Comparison of ENCODE assay signal across 16 mouse cellular contexts in the genomic region with DNA sequence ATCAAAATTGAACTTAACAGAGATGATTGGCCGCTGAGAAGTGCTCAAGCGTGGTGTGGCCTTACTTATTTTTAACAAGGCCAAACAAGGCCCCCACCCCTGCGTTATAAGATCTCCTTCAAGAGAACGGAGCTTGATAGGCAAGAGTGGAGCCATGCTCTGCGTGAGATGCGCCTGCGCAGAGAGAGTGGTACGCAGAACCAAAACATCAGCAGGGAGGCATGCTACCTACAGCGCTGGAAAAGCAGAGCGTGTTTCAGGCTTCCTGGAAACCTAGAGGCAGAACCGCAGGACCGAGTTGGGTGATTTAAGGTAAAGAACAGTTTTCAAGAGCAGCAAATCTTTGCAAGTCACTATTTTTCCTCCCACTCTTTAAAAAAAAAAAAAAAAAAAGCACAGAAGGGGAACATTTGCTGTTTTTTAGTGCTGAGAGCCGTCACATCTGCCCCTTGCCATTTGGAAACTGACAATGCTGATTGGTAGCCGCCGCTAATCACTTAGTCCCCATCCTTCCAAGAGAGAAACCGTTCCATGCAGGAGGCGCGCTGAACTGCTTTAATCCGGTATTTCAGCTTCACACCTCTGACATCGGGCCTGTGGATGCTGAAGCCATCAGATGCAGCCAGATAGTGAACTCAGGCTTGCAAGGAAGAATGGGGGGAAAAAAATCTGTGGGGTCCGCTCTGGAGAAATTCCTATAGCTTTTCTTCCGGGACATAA. TPM values are rescaled to one million over a fixed set of nuclear protein-coding genes. Genes with fewer than 3 reads are reported as not detected.
DNase-seq lines count a peak whose midpoint lies in the region; ATAC-seq lines count a peak whose summit lies in the region.
"Had no signal": no experiment of that assay in that cellular context is flagged by ENCODE, and none has a peak within 500 bp of the region (broad histone marks: within the 10 kb centered on the region; RNA-seq: fewer than 3 reads in every experiment).

No protein-coding gene starts in this region.

- 17% methylated on average over 22 of the region's 22 CpGs for WGBS in heart, embryonic 12.5 days
- 29% methylated on average over 22 of the region's 22 CpGs for WGBS in hindbrain, embryonic 16.5 days

- ATAC-seq in heart, embryonic 12.5 days (ENCODE audit: insufficient number of reproducible peaks, low FRiP score): no peak
- no peak for ATAC-seq in hindbrain, embryonic 16.5 days

- H3K9me3 ChIP-seq in heart, embryonic 12.5 days (replicated peaks): no peaks in the 10 kb centered on the region
- H3K9me3 ChIP-seq in hindbrain, embryonic 16.5 days (ENCODE audit: control insufficient read depth, low read length): no peaks in the 10 kb centered on the region
- H3K9me3 ChIP-seq: limb, embryonic 15.5 days; lung, embryonic 15.5 days had no signal

- H3K4me2 ChIP-seq in heart, embryonic 12.5 days: 0 out of 2 replicates have a peak overlapping the region, but pooled peaks have one; percentile 21
- H3K4me2 ChIP-seq in hindbrain, embryonic 16.5 days (ENCODE audit: low read length): peak overlapping the region; percentile 36
- H3K4me2 ChIP-seq: limb, embryonic 15.5 days; lung, embryonic 15.5 days had no signal

- H3K4me3 ChIP-seq in heart, embryonic 12.5 days: no peak overlapping the region
- no peak overlapping the region for H3K4me3 ChIP-seq in hindbrain, embryonic 16.5 days (ENCODE audit: low read length)
- H3K4me3 ChIP-seq: limb, embryonic 15.5 days; lung, embryonic 15.5 days had no signal

- no peak overlapping the region for H3K27ac ChIP-seq in heart, embryonic 12.5 days (ENCODE audit: poor library complexity, severe bottlenecking)
- no peak overlapping the region for H3K27ac ChIP-seq in hindbrain, embryonic 16.5 days (ENCODE audit: low read depth, low read length)
- H3K27ac ChIP-seq: limb, embryonic 15.5 days; lung, embryonic 15.5 days had no signal

- H3K27me3 ChIP-seq in heart, embryonic 12.5 days (replicated peaks): peaks cover 24% of the 10 kb centered on the region
- peaks cover 9% of the 10 kb centered on the region for H3K27me3 ChIP-seq in hindbrain, embryonic 16.5 days (replicated peaks; ENCODE audit: control insufficient read depth, insufficient read depth, low read length)

- no peak overlapping the region for H3K9ac ChIP-seq in heart, embryonic 12.5 days
- no peak overlapping the region for H3K9ac ChIP-seq in hindbrain, embryonic 16.5 days (ENCODE audit: low read depth, low read length)
- H3K9ac ChIP-seq: limb, embryonic 15.5 days; lung, embryonic 15.5 days had no signal

- no peak for DNase-seq in heart, postnatal 4 days
- DNase-seq in right cerebral cortex, adult 18-20 months: peak; percentile 25
- no peak for DNase-seq in right cerebral cortex, postnatal 25 days
- DNase-seq in gastrocnemius, postnatal 4 days (ENCODE audit: low spot score in 2 of 2): no peak
- DNase-seq in liver: no peak
- DNase-seq: adrenal gland, adult 2 months; gastrocnemius, postnatal 14 days; heart, postnatal 14 days; kidney, adult 2 months; thymus, postnatal 25 days had no signal

- H3K36me3 ChIP-seq in heart, embryonic 12.5 days: no peaks in the 10 kb centered on the region
- no peaks in the 10 kb centered on the region for H3K36me3 ChIP-seq in hindbrain, embryonic 16.5 days (ENCODE audit: control insufficient read depth, insufficient read depth, low read length)
- H3K36me3 ChIP-seq: limb, embryonic 15.5 days; lung, embryonic 15.5 days had no signal

- H3K4me1 ChIP-seq in heart, embryonic 12.5 days (replicated peaks): no peaks in the 10 kb centered on the region
- peaks cover 4% of the 10 kb centered on the region; the same call in 1 of the 2 replicates for H3K4me1 ChIP-seq in hindbrain, embryonic 16.5 days (ENCODE audit: control insufficient read depth, insufficient read depth, low read depth, low read length)
- H3K4me1 ChIP-seq: limb, embryonic 15.5 days; lung, embryonic 15.5 days had no signal

RNA-seq across cellular contexts. Expression of a gene that starts 21.9 kb away (rescaled TPM):
- not detected in 2 replicates for polyA plus RNA-seq in heart, embryonic 12.5 days (2016; fragmentation: Nextera tagmentation; extraction: Ambion mirVana)
- total RNA-seq in heart, postnatal 4 days (2021): not detected
- not detected in 2 replicates for polyA plus RNA-seq in hindbrain, embryonic 16.5 days (2015; fragmentation: Nextera tagmentation; extraction: Ambion mirVana)
- not detected for total RNA-seq in gastrocnemius, postnatal 4 days (2021)
- total RNA-seq: adrenal gland, adult 2 months; common myeloid progenitor, adult 5-6 weeks; gastrocnemius, postnatal 14 days; heart, postnatal 14 days; layer of hippocampus, postnatal 14 days had no signal
- polyA plus RNA-seq: adrenal gland, adult 2 months; kidney, adult 2 months; limb, embryonic 15.5 days had no signal
